22 mouse cellular contexts compared by ENCODE assay signal in the genomic region with DNA sequence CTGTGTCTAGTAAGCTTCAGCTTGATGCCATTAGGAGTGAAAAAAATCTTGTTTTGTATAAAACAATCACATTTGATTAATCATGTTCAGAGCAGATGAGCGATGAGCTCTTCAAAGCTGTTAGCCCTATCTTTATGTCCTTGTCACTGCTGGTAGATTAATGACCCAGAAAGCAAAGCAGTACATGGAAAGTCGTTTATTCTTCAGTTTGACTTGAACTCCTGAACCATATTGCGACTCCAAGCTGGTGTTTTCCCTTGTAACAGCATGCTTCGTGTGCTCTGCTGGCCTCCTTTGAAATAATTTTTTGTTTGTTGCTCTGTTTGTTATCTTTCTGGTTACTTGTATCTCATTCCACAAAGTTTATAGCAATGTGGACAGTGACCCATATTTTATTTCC. TPM values are rescaled to one million over a fixed set of nuclear protein-coding genes. Genes with fewer than 3 reads are reported as not detected.
"Had no signal": no experiment of that assay in that cellular context is flagged by ENCODE, and none has a peak within 500 bp of the region (broad histone marks: within the 10 kb centered on the region; RNA-seq: fewer than 3 reads in every experiment).

No protein-coding gene starts in this region.

- DNase-seq: lung, adult 18-20 months; lung, postnatal 10 days; lung, postnatal 36 days; right cerebral cortex, postnatal 25 days; spleen, adult 18-20 months; thymus, adult 18-20 months; thymus, postnatal 14 days; thymus, postnatal 4 days had no signal

- H3K9ac ChIP-seq: hindbrain, embryonic 15.5 days; liver, embryonic 15.5 days; lung, embryonic 15.5 days; midbrain, embryonic 13.5 days; neural tube, embryonic 13.5 days had no signal

- H3K4me1 ChIP-seq: hindbrain, embryonic 15.5 days; liver, embryonic 15.5 days; lung, embryonic 15.5 days; midbrain, embryonic 10.5 days; midbrain, embryonic 13.5 days had no signal

- H3K27ac ChIP-seq: hindbrain, embryonic 15.5 days; liver, embryonic 15.5 days; lung, embryonic 15.5 days; midbrain, embryonic 10.5 days; midbrain, embryonic 13.5 days; neural tube, embryonic 13.5 days had no signal

- H3K9me3 ChIP-seq: hindbrain, embryonic 15.5 days; liver, embryonic 15.5 days; lung, embryonic 15.5 days; megakaryocyte, embryonic 14.5 days; midbrain, embryonic 10.5 days; midbrain, embryonic 13.5 days; neural tube, embryonic 13.5 days had no signal

- H3K27me3 ChIP-seq: hindbrain, embryonic 15.5 days; liver, embryonic 15.5 days; lung, embryonic 15.5 days; megakaryocyte, embryonic 14.5 days; midbrain, embryonic 13.5 days; neural tube, embryonic 13.5 days had no signal

- H3K4me2 ChIP-seq: hindbrain, embryonic 15.5 days; liver, embryonic 11.5 days; liver, embryonic 15.5 days; lung, embryonic 15.5 days; midbrain, embryonic 13.5 days; neural tube, embryonic 13.5 days had no signal

- ATAC-seq: intestine, postnatal 0 days; midbrain, embryonic 13.5 days; midbrain, embryonic 16.5 days had no signal

- H3K4me3 ChIP-seq: hindbrain, embryonic 15.5 days; liver, embryonic 15.5 days; lung, embryonic 15.5 days; megakaryocyte, embryonic 14.5 days; midbrain, embryonic 10.5 days; midbrain, embryonic 13.5 days; myocyte; neural tube, embryonic 13.5 days had no signal

- H3K36me3 ChIP-seq: hindbrain, embryonic 15.5 days; liver, embryonic 15.5 days; lung, embryonic 15.5 days; midbrain, embryonic 10.5 days; midbrain, embryonic 13.5 days; neural tube, embryonic 13.5 days had no signal

RNA-seq across cellular contexts. Expression of a gene that starts 46.4 kb away (rescaled TPM):
- total RNA-seq: layer of hippocampus, postnatal 25 days; left cerebral cortex, postnatal 36 days had no signal
- polyA plus RNA-seq: myocyte; testis, adult 2 months had no signal
